Mouse (Mus musculus): ENCODE measurements around the gene Stx6. TPM values are rescaled to one million over a fixed set of nuclear protein-coding genes. Genes with fewer than 3 reads are reported as not detected.

The Stx6 gene
- total and polyA plus RNA-seq, 3 experiments, result 26.0 to 33.4 (median 31.8) TPM

DNA sequence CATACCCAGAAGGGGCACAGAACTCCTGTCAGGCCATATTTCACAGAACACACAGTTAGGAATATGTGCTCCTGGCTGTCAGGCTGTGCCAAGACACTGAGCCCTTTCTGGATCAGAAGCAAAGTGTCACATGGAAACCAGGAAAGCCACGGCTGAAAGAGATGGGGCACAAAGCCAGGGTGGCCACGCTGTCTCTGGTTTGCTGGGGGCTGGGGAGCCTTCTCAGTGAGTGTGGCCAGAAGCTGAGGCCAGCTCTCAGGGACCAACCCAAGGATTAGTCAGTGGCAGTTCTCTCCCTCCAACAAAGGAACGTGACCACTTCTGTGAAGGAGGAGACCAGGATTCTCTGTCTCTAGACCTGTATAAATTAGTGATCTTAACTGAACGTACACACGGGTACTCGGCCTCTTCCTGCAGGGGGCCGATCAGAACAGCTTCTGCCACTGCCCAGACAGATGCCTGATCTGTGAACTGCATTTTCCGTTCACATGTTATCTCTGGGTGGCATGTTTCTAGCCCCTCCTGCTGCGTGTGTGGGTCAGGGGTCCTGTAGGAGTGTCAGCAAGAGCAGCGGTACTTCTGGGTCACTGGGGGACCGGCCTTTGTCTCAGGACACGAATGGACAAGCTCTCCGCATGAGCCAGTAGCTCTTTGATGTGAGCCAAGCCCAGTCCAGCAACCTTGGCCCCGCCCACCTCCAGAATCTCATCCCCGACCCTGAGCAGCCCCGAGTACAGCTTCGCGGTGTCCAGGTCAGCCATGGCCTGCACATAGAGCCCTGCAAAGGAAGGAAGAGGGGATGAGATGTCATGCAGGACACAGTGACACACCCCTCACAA, 54.6 kb downstream of the Stx6 start:
- no peaks in the 10 kb centered on the region for H3K27me3 ChIP-seq (replicated peaks)
- H3K9ac ChIP-seq (ENCODE audit: insufficient read depth, low read depth), result no peak overlapping the region
- dilution Hi-C loops (cut with MboI; ENCODE audit: extremely low pct_ligation_motif_present, extremely low pct_unique_long_range_greater_than_20kb, low sequenced_read_pairs), result loop anchor here (25.0 kb wide), 1 partner anchor 176 kb away; no protein-coding TSS in a partner anchor
- H3K4me2 ChIP-seq (ENCODE audit: insufficient read depth, low read depth, poor library complexity, severe bottlenecking), result no peak overlapping the region
- peaks cover 0 to 3% of the 10 kb centered on the region in 2 experiments; a peak in 1 of 4 replicates for H3K4me1 ChIP-seq (ENCODE audit: control insufficient read depth in 1 of 2, insufficient read depth in 2 of 2)
- no peaks in the 10 kb centered on the region for H3K9me3 ChIP-seq (replicated peaks; ENCODE audit: low read length)
- in situ Hi-C loops (cut with MboI; ENCODE audit: low pct_ligation_motif_present, low pct_unique_long_range_greater_than_20kb, low sequenced_read_pairs), result loop anchor here (5.0 to 25.0 kb wide), 2 partner anchors 181 to 926 kb away; no protein-coding TSS in a partner anchor
- peaks cover 0 to 33% of the 10 kb centered on the region in 2 experiments for H3K36me3 ChIP-seq (replicated peaks in 1 of 2; ENCODE audit: control insufficient read depth in 1 of 2, insufficient read depth in 1 of 2, low read length in 1 of 2)
- no peaks in the 10 kb centered on the region for H3K79me2 ChIP-seq (replicated peaks; ENCODE audit: control insufficient read depth, extremely low read depth, insufficient read depth, poor library complexity, severe bottlenecking)
- no peak for DNase-seq (ENCODE audit: extremely low read depth)
- H3K27ac ChIP-seq (ENCODE audit: insufficient read depth, low read depth), result no peak overlapping the region
- no peak overlapping the region for H3K4me3 ChIP-seq (replicated peaks in 1 of 3; ENCODE audit: low read depth in 2 of 3, low read length in 2 of 3, poor library complexity in 1 of 3)
- no peak for TF ChIP-seq KAT2A (IDR thresholded peaks at IDR 0.05; ENCODE audit: insufficient replicate concordance, low read length)
- no peak for TF ChIP-seq ZNF384 (IDR thresholded peaks at IDR 0.05; ENCODE audit: low read depth, low read length)
- no peak for TF ChIP-seq NRF1 (IDR thresholded peaks at IDR 0.05; ENCODE audit: low read depth, low read length)
- no peak for TF ChIP-seq SIN3A (IDR thresholded peaks at IDR 0.05; ENCODE audit: low read length)

DNA sequence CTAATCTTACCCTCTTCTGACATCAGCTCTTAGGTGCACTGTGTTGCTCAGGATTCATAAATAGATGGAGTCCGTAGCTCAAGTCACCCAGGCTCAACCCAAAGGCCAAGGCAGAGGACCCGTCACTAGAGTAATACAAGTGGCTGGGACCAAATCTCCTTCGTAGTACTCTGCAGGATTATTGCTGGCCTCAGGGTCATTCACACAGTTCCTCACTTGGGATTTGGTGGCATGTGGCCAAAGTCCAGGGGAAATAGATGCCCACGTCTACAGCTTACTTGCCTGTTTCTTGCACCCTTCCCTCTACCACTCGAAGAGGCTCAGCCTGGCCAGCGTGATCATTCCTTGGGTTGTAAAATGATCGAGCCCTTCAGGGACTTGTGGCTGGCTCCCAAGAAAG, 55.4 kb downstream of the Stx6 start:
- Histone ChIP-seq H3K27me3 (replicated peaks) (no peaks in the 10 kb centered on the region), H3K9me3 (replicated peaks; ENCODE audit: low read length) (no peaks in the 10 kb centered on the region), H3K4me1 (ENCODE audit: control insufficient read depth in 1 of 2, insufficient read depth in 2 of 2) (peaks cover 0 to 3% of the 10 kb centered on the region in 2 experiments; a peak in 1 of 4 replicates), H3K4me3 (replicated peaks in 1 of 3; ENCODE audit: low read depth in 2 of 3, low read length in 2 of 3, poor library complexity in 1 of 3) (no peak overlapping the region), H3K4me2 (ENCODE audit: insufficient read depth, low read depth, poor library complexity, severe bottlenecking) (no peak overlapping the region), H3K36me3 (replicated peaks in 1 of 2; ENCODE audit: control insufficient read depth in 1 of 2, insufficient read depth in 1 of 2, low read length in 1 of 2) (peaks cover 0 to 32% of the 10 kb centered on the region in 2 experiments), H3K79me2 (replicated peaks; ENCODE audit: control insufficient read depth, extremely low read depth, insufficient read depth, poor library complexity, severe bottlenecking) (no peaks in the 10 kb centered on the region), H3K9ac (ENCODE audit: insufficient read depth, low read depth) (no peak overlapping the region), H3K27ac (ENCODE audit: insufficient read depth, low read depth) (no peak overlapping the region)
- DNase-seq (ENCODE audit: extremely low read depth), result no peak
- dilution Hi-C loops (cut with MboI; ENCODE audit: extremely low pct_ligation_motif_present, extremely low pct_unique_long_range_greater_than_20kb, low sequenced_read_pairs) (loop anchor here (25.0 kb wide), 1 partner anchor 177 kb away; no protein-coding TSS in a partner anchor), in situ Hi-C loops (cut with MboI; ENCODE audit: low pct_ligation_motif_present, low pct_unique_long_range_greater_than_20kb, low sequenced_read_pairs) (loop anchor here (5.0 to 25.0 kb wide), 2 partner anchors 182 to 927 kb away; no protein-coding TSS in a partner anchor)
- no peak for TF ChIP-seq KAT2A (IDR thresholded peaks at IDR 0.05; ENCODE audit: insufficient replicate concordance, low read length)
- TF ChIP-seq RCOR1 (conservative IDR thresholded peaks at IDR 0.05; ENCODE audit: low read depth, low read length), result no peak
- TF ChIP-seq ZNF384 (IDR thresholded peaks at IDR 0.05; ENCODE audit: low read depth, low read length), result no peak
- TF ChIP-seq USF2 (conservative IDR thresholded peaks at IDR 0.05; ENCODE audit: low read depth, low read length), result no peak
- no peak for TF ChIP-seq CHD2 (IDR thresholded peaks at IDR 0.05; ENCODE audit: low read length)

DNA sequence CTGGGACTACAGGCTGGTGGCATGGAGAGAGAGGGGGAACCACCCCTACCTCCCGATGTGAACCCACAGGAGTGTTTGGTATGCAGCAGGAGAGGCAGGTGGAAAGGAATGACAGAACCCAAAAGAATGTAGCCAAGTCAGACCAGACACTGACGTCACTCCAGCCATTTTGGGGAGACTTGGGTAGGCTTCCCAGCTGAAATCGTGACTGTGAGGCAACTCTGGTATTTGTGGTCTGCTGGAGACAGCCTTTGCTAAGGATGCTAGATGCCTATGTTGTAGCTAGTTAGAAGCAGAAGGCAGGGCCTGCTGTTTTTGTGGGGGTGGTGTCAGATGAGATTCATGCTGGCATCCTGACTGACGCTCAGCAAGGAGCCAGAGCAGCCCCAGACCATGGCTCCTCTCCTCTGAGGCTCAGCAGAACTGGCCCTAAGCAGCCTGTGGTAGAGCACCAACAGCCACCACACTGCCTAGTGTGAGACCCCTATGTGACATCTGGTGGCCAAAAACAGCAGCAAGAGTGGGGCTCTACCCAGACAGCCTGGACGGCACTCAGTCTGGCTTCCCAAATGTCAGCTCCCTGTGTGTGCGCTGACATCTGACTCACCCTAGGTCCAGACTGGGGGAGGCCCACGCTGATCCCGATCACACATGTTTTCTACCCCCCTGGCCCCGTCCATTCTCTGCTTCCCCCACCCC, 56.7 kb downstream of the Stx6 start:
- no peak for DNase-seq (ENCODE audit: extremely low read depth)
- Histone ChIP-seq H3K36me3 (replicated peaks in 1 of 2; ENCODE audit: control insufficient read depth in 1 of 2, insufficient read depth in 1 of 2, low read length in 1 of 2) (peaks cover 0 to 35% of the 10 kb centered on the region in 2 experiments), H3K4me1 (ENCODE audit: control insufficient read depth in 1 of 2, insufficient read depth in 2 of 2) (peaks cover 0 to 3% of the 10 kb centered on the region in 2 experiments; a peak in 1 of 4 replicates), H3K27me3 (replicated peaks) (no peaks in the 10 kb centered on the region), H3K79me2 (replicated peaks; ENCODE audit: control insufficient read depth, extremely low read depth, insufficient read depth, poor library complexity, severe bottlenecking) (no peaks in the 10 kb centered on the region), H3K9me3 (replicated peaks; ENCODE audit: low read length) (no peaks in the 10 kb centered on the region), H3K27ac (ENCODE audit: insufficient read depth, low read depth) (no peak overlapping the region), H3K4me3 (replicated peaks in 1 of 3; ENCODE audit: low read depth in 2 of 3, low read length in 2 of 3, poor library complexity in 1 of 3) (no peak overlapping the region), H3K9ac (ENCODE audit: insufficient read depth, low read depth) (no peak overlapping the region), H3K4me2 (ENCODE audit: insufficient read depth, low read depth, poor library complexity, severe bottlenecking) (no peak overlapping the region)
- dilution Hi-C loops (cut with MboI; ENCODE audit: extremely low pct_ligation_motif_present, extremely low pct_unique_long_range_greater_than_20kb, low sequenced_read_pairs), result loop anchor here (25.0 kb wide), 1 partner anchor 178 kb away; no protein-coding TSS in a partner anchor
- TF ChIP-seq RAD21 (IDR thresholded peaks at IDR 0.05; ENCODE audit: low read depth, low read length) (peak; percentile 46), IRF4 (IDR thresholded peaks at IDR 0.05; ENCODE audit: low read depth, low read length) (no peak), E2F4 (IDR thresholded peaks at IDR 0.05; ENCODE audit: insufficient replicate concordance, low read depth, low read length) (no peak), MEF2A (IDR thresholded peaks at IDR 0.05; ENCODE audit: borderline replicate concordance, low read depth, low read length) (no peak), BHLHE40 (IDR thresholded peaks at IDR 0.05; ENCODE audit: low read depth, low read length) (no peak), CTCF (conservative IDR thresholded peaks at IDR 0.05 in 1 of 2, IDR thresholded peaks at IDR 0.05 in 1 of 2; ENCODE audit: low read depth in 2 of 2, low read length in 2 of 2) (peak in 1 of 2 experiments; percentile 57; a peak in 2 of 4 replicates), CHD2 (IDR thresholded peaks at IDR 0.05; ENCODE audit: low read length) (no peak), EP300 (IDR thresholded peaks at IDR 0.05; ENCODE audit: low read length) (no peak), JUND (conservative IDR thresholded peaks at IDR 0.05; ENCODE audit: low read depth, low read length) (no peak), ZMIZ1 (IDR thresholded peaks at IDR 0.05; ENCODE audit: low read depth, low read length) (no peak), GABPA (IDR thresholded peaks at IDR 0.05; ENCODE audit: insufficient replicate concordance, low read depth, low read length) (no peak), JUN (IDR thresholded peaks at IDR 0.05; ENCODE audit: insufficient read depth, low read depth, low read length) (no peak), ZC3H11A (IDR thresholded peaks at IDR 0.05; ENCODE audit: low read depth, low read length) (no peak), SMC3 (IDR thresholded peaks at IDR 0.05; ENCODE audit: low read depth, low read length) (peak; percentile 74)
- in situ Hi-C loops (cut with MboI; ENCODE audit: low pct_ligation_motif_present, low pct_unique_long_range_greater_than_20kb, low sequenced_read_pairs), result loop anchor here (25.0 kb wide), 1 partner anchor 928 kb away; no protein-coding TSS in a partner anchor
